Mouse (Mus musculus): ENCODE measurements around the gene Grb10. TPM values are rescaled to one million over a fixed set of nuclear protein-coding genes. Genes with fewer than 3 reads are reported as not detected.

Grb10 gene
- total RNA-seq (2021): 10 to 100 TPM; 29.3 to 32.3 TPM
- long read RNA-seq, experiment 1: 0 reads
- long read RNA-seq, experiment 2, full-length matches to known transcripts: 1 of 2 reads
- long read RNA-seq, experiment 2, partial matches to known transcripts: 1 of 2 reads
- long read RNA-seq, experiment 2, other reads (novel, unspliced or antisense): 0 of 2 reads

GRCm38 (mm10) chr11:12038470-12038985 lies at the start of gene Grb10:
Grb10 (minus strand) TSS chr11:12038683.
- DNase-seq (ENCODE audit: low spot score in 2 of 2): no peak

DNA sequence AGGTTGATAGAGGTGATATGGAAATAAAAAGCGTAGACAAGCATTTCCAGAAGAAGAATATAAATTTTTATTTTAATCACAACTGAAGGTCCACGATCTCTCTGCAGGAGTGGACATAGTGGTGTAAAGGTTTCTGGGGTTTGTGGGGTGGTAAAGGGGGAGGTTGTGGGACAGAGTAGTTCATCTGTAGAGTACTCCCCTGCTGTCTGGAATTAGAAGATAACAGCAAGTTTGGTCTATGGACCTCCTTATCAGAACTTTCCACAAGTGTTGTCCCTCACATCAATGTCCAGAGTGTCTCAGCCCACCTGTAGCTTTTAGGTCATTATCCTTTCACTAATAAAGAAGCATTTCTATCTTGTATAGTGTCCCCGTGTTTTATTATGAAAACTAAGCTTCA lies 43.2 kb upstream of the Grb10 start:
- DNase-seq (ENCODE audit: low spot score in 2 of 2): no peak

- no peak for DNase-seq (ENCODE audit: low spot score in 2 of 2)
These were observed 40.7 kb upstream of the Grb10 start for GRCm38 (mm10) chr11:12079231-12079630.

GRCm38 (mm10) chr11:12075449-12075848 lies 37.0 kb upstream of the Grb10 start:
- DNase-seq (ENCODE audit: low spot score in 2 of 2): no peak

GRCm38 (mm10) chr11:12073394-12074226 lies 35.1 kb upstream of the Grb10 start:
- DNase-seq (ENCODE audit: low spot score in 2 of 2): peak; percentile 3 to 42

GRCm38 (mm10) chr11:12072322-12072721 lies 33.8 kb upstream of the Grb10 start:
- DNase-seq (ENCODE audit: low spot score in 2 of 2): no peak

DNA sequence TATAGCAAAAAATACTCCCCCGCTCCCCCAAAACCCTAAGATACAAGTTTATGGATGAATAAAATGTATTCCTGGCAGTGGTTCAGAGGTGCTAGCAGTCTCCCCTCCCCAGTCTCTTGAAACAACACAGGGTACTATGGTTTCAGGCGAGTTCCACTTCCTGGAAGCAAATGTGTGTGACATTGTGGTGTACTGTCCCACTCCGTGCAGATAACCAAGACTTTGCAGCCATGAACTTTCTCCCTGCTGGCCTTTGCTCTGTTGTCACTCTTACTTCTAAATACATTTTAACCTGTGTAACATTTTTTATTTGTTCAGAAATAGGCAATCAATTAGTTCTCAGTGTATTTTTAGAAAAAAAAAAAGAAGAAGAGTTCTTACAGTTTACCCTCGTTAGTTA lies 20.5 kb upstream of the Grb10 start:
- no peak for DNase-seq (ENCODE audit: low spot score in 2 of 2)

DNA sequence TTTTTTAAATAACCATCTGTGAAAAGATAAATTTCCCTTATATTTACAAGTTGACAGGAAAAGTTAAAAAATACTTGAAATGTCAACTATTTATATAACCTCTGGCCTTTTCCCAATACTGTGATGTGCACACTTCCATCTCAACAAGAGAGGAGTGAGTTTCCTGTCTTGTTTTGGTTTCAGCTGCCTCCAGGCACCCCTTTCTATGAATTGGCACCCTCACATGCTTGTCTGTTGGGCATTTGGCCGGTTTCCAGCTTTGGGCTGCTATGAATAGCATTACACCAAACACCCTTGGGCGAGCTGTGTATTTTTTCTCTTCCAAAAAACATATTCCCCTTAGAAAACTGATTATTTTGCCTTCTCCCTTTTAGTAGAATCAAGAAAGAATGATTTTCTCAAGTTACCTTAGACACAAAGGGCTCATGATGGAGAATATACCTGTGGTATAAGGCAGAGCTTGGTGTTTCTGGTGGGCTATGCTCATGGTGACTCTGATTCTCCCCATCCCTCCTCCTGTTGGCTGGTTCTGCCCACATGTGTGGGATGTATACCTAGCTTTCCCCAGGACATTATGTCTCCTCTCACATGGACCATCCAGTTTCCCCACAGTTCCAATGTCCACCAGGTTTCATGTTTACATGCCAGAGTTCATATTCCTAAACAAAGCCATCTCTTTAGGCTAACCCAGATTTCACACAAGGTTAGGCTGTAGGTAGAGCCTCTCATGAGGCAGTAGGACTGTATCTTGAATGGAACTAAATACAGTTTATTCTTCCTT lies 10.3 kb upstream of the Grb10 start:
- peak in 1 of 2 experiments; percentile 9 for DNase-seq (ENCODE audit: low spot score in 2 of 2)

GRCm38 (mm10) chr11:12048135-12048534 lies 9.7 kb upstream of the Grb10 start:
- no peak for DNase-seq (ENCODE audit: low spot score in 2 of 2)

- DNase-seq (ENCODE audit: low spot score in 2 of 2): no peak
These were observed 5.8 kb upstream of the Grb10 start for GRCm38 (mm10) chr11:12044245-12044644.

DNA sequence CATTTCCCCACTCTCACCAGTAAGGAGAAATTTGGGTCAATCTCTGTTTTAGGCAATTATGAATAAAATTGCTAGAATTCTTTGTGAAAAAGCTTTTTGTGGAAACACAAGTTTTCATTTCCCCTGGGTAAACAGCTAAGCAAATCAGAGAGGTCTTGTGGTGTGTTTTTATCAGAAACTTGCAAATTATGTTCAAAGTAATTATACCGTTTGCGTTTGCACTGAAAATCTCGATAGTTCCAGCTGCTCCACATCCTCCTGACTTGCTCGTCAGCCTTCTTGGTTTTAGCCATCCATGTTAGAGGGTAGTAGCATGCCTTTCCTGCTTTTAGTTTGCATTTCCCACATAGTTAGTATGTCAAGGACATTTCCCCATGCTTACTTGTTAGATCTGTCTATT lies 3.3 kb upstream of the Grb10 start:
- DNase-seq (ENCODE audit: low spot score in 2 of 2): no peak

DNA sequence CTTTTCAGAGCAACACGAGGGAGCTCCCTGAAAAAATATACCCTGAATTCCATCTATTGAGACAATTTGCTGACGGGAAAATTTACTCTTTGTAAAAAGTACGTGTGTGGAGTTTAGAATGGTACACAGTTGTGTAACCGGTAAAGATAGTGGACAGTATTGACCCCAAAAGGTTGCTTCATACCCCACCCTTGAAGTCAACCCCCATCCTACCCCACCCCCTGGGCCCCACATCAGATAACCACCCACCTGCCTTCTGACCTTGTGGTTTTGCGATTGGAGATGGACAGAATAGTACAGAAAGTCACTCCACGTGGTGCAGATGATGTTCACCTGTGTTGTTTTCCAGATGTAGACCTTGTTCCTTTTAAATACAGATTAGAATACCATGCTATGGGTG lies 2.9 kb upstream of the Grb10 start:
- no peak for DNase-seq (ENCODE audit: low spot score in 2 of 2)

DNA sequence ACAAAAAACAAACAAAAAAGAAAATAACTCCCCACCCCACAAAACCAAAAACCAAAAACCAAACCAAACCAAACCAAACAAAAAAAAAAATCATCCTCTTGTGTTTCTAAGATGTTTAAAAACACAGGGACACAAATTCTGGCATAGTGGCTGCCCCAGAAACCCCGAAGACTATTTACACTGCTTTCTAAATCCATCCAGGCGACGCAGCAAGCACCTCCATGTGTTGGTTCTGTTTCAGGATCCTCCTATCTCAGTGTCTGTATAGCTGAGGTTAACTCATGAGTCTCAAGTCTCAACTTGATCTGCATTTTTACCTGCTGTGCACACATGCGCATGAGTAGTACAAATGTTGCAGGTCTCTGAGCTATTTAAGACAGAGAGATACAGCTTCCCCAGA lies 1.9 kb upstream of the Grb10 start:
- DNase-seq (ENCODE audit: low spot score in 2 of 2): no peak

DNA sequence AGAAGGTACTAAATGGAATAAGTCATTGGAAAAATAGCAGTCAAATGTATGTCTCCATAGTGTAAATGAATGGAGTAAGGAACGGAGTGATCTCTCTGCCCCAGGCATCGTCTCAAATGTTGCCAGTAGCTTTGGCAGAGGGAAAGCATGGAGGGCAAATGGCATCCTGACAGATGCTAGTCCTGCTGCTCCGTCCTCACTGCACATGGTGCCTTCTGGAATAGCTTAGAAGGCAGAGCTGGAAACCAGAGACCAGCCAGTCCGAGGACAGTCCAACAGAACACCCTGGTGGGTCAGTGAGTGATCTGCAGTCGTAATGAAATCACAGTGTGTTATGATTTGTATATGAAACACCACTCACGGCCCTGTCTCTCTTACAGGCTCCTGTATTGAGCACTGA lies 1.3 kb upstream of the Grb10 start:
- no peak for DNase-seq (ENCODE audit: low spot score in 2 of 2)

DNA sequence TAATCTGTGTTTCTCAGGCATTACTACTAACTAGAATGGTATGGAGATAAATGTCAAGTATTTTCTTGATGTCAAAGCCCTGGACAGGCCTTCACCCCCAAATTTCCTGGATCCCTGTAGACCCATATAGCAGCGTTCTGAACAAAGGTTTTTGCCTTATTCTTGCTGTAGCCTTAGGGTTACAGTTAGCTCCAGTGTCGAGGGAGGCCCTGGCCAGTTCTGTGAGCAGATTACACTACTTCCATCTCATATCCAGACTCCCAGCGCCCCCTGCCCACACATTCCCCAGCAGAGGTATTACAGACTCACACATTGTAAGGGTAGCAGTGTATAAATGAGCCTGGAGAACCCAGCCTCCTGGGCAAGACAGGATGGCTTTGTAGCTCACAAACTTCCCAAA lies 615 bp upstream of the Grb10 start:
- no peak for DNase-seq (ENCODE audit: low spot score in 2 of 2)

- DNase-seq (ENCODE audit: low spot score in 2 of 2): no peak
These were observed 604 bp downstream of the Grb10 start for GRCm38 (mm10) chr11:12037689-12038469.

DNA sequence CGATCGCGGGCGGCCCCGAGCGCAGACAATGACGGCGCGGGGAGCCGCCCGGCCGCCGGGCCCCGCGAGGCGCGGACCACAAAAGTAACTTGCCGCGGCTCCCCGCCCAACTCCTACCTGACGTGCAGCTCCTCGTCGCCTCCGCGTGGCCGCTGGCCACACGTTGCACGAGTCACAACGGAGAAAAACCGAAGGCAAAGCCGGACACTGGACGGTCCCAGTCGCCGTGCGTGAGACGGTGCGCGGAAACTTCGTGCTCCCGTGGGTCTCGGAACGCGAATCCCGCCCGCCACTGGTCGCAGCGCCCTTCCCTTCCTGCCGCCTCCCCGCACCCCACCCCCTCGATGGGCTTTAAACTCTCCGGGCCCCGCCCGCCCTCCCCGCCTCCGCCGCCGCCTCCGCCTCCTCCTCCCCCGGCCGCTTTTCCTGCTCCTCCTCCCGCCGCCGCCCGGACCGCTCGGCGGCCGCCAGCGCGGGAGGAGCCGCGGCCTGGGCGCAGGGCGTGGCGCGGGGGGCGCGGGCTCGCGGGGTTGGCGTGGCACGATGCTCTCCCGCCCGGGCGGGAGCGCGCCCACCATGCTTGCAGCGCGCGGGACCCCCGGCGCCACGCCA lies 1.3 kb downstream of the Grb10 start:
- no peak for DNase-seq (ENCODE audit: low spot score in 2 of 2)

DNA sequence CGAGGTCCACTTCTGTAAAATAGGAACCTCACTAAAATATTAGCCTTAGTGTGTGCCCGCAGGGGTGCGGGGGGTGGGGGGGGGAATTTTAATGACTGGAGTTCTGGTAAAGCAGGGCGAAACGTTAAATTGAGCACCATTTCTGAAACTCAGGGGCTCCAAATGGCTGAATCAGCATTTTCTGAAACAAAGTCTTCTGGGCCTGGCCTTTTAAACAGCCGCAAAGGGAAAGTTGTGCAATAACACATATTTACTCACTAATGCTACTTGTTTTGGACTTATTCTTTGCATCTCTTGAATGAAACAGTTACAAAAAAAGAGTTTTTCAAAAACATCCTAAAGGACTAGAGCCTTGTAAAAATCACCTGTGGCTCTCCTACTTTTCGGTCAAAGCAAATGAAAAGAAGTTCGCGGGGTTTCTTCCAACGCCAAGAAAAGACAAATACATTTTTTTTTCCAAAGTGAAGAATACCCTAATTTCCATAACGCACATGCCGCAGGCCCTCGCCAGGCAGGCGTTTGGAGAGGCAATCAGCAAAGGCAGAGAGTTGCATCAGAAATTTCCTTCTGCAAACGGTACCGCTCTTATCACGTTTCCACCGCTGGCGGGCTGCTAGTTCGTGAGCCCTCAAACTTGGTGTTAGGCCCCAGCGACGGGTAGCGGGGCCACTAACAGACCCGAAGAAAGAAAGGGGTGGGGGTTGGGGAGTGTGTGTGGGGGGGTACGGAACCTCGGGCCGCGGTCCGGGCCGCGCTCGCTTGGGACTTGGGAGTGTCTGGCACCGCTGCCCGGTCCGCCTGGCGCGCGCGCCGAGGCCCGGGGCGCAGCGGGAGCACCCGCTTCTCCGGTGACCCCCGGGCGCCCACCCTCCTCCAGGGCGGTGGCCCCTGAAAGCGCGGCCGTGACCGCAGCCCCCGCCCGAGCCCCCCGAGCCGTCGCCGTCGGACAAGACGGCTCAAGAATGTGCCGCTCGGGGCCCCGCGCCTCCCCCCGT lies 2.3 kb downstream of the Grb10 start:
- DNase-seq (ENCODE audit: low spot score in 2 of 2): no peak

DNA sequence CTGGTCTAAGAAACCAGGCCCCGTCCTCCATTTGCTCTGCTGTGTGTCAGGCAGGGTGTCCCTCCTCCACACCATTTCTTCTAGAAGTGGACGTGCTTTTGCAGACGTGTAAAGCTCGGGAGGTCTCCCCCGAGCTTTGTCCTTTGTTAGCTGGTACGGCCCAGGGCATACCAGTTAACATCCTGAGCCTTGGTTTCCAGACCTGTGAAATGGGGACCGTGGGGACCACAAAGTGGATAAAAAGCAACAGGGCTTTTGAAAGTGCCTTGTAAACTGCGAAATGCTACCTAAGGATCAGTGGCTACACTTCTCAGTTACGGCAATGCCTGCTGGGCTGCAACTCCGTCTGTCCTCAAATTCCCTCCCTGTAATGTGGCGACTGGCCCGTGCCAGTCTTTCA lies 3.2 kb downstream of the Grb10 start:
- no peak for DNase-seq (ENCODE audit: low spot score in 2 of 2)

Data from layer of hippocampus, postnatal 14 days (tissue).